Mouse (Mus musculus) megakaryocyte progenitor cell, adult 5-6 weeks (primary cell): ENCODE results near the gene Mrpl42. TPM values are rescaled to one million over a fixed set of nuclear protein-coding genes. Genes with fewer than 3 reads are reported as not detected.

Source experiments
- ATAC-seq: replicated peaks from 2 replicates; pipeline ENCODE4 v1.8.0; 2016; ENCODE audit warnings: mild to moderate bottlenecking, moderate TSS enrichment, inconsistent platforms; ENCODE audit not compliant: poor library complexity
- total RNA-seq, 2 experiments: library from RNA; stranded (forward) in 1 of 2; stranded (reverse) in 1 of 2; fragments of 157-497, 149-512 nt in 1 of 2; fragments of 200-1000 nt in 1 of 2; gene quantifications; 2 replicates each; pipeline versions ENCODE4 v1.2.3 to v1.2.4; 2015 to 2017

Gene Mrpl42
- total RNA-seq, 2 experiments from 2014 or later = 241 to 254 TPM

DNA sequence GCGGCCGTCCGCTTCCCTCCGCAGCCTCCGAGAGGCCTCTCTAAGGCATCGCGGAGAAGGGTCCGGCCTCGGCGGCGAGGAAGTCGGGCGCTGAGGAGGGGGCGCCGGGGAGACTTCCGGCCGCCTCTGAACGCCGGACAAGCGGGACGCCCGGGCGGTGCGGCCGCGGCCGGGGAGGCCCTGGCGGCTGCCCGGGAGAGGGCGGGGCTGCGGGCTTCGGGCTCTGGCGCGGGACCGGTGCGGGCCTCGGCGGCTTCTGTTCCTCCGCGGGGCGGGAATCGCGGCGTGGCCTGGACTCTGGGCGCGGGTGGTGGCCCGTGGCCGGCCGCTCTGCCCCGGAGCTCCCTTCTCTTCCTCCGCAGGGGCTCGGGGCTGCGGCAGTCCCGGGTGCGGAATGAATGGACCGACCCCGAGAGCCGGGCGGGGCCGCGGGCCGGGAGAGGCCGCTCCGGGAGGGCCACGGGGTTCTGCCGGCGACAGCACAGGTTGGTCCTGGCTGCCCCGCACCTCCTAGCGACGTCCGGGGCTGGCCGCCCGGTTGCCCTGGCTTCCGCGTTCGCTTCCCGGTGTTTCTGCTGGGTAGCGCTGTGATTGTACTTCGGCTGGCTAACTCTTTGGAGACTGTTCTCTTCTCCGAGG is 13.7 kb upstream of the Mrpl42 start:
- ATAC-seq = peak; percentile 16; the same call in 1 of the 2 replicates

- peak; percentile 89 for ATAC-seq
Observed at GRCm38 (mm10) chr10:95514656-95515292, 13.0 kb upstream of the Mrpl42 start, which contains the start of gene Ube2n. Ube2n (plus strand) TSS chr10:95515145.

DNA sequence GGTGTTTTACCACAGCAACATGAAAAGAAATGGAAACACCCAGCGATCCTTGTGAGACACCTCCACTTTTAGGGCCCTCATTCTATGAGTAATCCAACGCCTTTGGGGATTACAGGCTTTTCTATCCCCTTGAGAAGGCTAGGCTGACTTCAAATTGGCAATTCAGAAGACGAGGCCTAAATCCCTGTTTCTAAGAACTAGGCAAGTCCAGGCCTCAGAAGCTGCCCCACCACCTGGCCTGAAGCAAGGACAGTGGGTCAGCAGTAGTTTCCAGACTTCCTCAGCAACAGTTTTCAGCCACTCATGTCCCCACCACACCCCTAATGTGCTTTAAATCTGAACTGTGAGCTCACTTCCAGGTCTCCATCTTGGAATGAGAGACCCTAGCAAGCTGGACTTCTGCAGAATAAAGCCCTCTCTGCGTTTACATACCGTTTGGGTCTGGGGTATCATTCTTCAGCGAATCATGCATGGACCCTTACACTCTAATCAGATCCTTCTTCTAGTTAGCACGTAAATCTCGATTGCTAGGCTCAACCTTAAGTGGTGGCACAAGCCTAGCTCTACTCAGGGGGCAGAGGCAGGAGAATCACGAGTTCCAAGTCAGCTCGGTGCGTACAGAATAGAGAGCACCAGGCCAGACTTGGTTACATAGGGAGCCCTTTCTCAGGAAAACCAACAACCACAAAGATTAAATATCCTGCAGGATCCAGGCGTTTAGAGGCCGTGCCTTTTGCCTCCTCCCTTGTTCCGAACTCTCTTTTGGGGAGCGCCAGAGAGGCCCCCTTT is 12.2 kb upstream of the Mrpl42 start:
- ATAC-seq = no peak

DNA sequence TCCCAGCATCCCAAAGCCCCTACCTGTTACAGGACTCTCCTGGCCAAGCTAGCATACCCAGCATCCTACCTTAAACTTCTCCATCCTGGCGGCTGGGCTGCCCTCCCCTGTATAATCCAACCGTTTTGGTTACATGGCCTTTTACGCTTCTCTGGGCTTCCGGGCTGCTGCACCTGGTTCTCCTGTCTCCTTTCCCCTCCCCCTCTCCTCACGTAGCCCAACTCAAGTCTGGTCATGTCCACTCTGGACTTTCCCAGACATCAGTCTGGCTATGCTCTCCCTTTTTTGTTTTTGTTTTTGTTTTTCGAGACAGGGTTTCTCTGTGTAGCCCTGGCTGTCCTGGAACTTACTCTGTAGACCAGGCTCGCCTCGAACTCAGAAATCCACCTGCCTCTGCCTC is 10.9 kb upstream of the Mrpl42 start:
- ATAC-seq = no peak

DNA sequence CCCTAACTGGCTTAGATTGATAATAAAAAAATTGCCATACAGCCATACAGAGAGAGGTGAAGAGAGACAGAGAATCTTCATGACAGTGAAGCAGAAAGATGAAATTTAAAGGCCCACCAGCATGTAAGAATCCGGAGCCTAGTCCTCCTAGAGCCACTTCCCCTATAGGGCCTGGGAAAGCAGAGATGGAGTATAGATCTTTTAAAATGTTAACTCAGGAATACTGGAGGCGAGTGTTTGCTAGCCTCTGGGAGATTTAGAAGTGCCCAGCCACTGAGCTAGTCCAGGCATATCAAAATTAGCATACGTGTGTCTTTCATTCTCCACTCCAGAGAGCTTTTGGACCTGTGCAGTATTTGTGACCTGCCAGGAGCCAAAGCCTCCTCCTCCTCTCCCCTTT is 7.5 kb upstream of the Mrpl42 start:
- no peak for ATAC-seq

DNA sequence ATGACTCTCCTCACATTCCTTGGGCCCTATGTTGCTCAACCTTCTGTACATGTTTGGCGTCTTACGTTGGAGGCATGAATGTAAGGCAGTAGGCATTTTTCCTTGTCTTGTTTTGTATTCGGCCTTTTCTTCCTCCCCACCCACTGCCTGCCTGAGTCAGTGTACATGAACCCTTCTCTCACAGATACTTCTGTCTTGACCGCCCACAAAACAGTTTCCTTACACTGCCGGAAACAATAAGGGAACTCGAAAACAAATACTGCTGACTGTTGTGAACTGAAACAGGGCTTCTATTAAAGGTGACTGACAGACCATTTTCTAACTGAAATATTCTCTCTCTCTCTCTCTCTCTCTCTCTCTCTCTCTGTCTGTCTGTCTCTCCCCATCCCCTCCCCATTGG is 7.1 kb upstream of the Mrpl42 start:
- ATAC-seq = peak; percentile 82

DNA sequence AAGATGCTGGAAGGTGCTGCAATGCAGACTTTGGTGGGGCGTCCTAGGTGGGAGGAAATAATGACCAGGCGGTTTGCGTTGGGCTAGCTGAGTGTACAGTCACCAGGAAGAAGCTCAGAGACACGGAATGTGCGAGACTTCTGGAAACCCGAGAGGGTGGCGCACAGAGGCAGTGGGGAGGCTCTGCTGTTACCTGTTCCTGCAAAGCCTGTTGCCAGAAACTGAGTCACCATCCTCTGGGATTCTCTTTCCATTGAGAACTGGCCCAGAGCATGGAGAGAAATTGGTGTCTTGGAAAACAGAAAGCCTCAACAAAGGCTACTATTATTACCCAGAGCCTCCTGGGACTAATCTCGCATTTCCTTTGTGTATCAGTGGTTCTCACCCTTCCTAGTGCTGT is 6.4 kb upstream of the Mrpl42 start:
- ATAC-seq = no peak

DNA sequence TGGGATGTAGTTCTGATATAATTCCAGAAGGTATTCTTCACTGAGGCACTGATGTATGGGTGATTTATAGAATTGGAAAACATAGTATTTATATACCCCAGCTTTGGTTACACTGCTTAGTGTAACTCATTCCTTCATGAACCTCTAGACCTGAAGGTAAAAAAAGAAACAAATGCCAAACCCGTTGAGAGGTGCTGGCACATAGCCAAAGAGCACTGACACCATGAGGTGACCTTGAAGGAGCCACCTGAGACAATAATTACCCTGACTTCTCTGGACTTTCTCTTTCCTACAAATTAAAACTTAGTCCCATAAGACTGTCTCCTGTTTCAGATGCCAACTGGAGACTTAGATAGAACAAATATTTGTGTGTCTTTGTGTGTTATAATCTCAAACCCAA is 2.6 kb upstream of the Mrpl42 start:
- ATAC-seq = no peak

- ATAC-seq = no peak
Observed at GRCm38 (mm10) chr10:95503443-95504235, 1.9 kb upstream of the Mrpl42 start.

- peak; percentile 21; the same call in 1 of the 2 replicates for ATAC-seq
Observed at GRCm38 (mm10) chr10:95501033-95501432, 707 bp downstream of the Mrpl42 start.

DNA sequence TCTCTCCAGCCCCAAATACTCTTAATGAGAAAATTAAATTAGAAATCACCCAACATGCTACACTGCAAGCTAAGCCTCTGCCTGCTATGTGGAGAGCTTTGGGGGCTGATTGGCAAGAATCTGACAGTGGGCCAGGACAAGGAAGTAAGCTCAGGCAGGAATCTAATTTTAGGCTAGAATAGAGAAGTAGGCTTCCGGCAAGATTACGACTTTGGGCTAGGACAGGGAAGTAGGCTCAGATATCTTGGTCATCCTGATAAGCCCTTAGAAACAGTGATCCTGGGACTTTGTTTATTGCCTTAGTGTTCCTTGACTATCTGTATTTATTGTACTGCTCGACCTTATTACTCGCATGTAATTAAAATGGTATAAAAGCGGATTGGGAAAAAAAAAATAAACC is 7.5 kb downstream of the Mrpl42 start:
- no peak for ATAC-seq

DNA sequence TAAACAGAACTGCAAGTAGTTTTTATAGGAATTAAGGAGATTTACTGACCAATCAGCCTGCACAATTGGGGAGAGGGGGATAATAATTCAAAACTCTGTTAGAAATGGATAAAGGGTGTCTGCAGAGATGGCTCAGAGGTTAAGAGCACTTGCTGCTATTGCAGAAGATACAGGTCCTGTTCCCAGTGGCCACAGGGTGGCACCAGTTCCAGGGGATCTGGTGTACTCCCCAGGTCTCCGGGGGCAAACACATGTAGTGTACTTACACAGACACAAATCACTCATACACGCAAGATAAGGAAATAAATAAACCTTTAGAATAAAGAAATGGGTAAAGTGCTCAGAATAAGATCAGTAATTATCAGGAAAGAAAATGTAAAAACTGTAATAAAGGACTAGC is 12.1 kb downstream of the Mrpl42 start:
- ATAC-seq = peak; percentile 63

DNA sequence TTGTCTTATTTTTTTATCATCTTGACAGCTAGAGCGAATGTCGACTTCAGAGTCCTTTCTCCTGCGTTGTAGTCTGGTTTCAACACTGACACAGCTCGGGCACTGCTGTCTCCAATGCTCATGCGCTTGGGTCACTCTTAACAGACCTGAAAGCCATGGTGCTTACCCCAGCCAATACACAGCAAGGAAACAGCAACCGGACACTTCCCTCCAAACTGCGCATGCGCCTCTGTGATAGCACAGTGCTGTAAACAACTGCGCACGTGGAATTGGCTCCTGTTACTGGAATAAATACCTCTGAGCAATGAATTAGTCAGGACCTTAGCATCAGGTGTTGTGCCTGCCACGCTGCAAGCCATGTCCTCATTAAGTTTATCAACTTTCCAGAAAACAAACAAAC is 24.2 kb downstream of the Mrpl42 start:
- ATAC-seq = no peak

DNA sequence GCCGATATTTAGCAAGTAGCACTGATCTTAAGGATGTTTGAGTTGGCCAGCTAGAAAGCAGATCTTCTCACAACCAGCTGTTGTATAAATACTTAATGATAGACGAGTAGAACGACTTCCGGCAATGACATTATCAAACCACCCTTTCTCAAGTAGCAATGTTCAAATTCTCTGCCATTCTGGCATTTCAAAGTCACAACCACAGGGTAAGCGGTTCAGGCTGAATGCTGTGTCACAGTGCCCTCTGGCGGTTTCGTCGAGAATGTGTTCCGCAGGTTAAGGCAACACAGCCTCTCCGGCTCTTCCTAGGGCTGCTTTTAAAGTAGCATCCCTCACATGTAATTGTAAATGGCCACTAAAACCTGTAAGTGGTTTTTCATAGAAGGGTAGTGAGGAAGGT is 25.8 kb downstream of the Mrpl42 start:
- ATAC-seq = peak; percentile 99

DNA sequence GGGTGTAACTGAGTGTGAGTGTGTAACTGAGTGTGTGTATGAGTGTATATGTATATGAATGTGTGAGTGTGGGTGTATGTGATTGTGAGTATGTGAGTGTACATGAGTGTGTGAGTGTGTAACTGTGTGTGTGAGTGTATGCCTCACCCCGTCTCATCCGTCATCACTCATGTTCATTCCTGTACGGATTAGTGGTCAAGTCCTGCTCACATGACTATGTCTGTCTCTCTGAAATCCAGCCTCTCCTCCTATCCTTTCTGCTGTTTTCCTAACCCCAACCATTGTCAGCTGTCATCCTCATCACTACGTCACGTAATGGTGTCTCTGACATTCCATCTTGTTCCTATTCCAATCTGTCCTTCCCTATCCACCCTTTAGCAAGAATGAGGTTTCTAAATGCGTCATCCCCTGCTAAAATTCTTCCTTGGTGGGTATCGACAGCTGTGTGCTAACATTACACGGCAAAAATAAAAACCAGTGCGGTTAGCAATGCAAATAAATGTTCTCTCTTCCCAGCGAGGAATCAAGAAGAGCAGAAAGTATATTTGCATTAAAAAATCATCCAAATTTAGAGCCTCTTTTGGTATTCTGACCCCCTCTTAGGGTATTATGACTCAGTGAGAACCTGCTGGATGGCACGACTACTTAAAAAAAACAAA is 29.7 kb downstream of the Mrpl42 start:
- ATAC-seq = no peak

DNA sequence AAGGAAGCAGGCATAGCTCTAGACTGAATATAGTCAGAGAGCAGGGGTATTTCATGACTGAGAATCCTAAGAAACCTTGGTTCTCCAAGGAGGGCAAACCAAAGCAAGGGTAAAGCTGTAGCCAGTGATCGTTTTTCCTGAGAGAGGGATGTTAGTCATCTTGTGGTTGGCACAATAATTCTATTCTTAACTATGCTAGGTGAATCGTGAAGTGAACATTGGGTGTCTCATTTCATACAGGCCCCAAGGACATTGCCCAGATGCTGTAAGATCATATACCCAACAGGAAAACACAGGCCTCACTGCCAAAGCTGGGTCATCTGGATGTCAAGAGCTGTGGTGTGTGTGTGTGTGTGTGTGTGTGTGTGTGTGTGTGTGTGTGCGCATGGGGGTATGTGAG is 30.6 kb downstream of the Mrpl42 start:
- no peak for ATAC-seq

DNA sequence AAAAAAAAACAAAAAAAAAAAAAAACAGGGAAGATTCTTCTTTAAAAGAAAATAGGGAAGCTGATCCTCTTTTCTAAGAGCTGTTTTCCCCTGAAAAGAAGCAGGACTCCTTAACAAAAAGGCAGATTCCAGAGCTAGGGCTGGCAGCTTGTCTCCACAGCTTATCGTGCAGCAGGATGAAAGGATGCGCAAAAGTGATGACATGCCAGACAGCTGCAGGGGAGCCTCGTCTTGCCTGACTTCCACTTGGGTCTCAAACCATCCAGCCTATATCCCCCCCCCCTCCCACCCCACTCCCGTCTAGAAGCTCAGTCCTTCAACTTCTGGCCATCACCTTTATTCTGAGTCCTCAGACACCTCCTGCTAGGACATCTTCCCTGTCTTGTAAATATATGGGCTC is 32.8 kb downstream of the Mrpl42 start:
- no peak for ATAC-seq

GRCm38 (mm10) chr10:95465485-95465896 is 36.2 kb downstream of the Mrpl42 start:
- no peak for ATAC-seq

DNA sequence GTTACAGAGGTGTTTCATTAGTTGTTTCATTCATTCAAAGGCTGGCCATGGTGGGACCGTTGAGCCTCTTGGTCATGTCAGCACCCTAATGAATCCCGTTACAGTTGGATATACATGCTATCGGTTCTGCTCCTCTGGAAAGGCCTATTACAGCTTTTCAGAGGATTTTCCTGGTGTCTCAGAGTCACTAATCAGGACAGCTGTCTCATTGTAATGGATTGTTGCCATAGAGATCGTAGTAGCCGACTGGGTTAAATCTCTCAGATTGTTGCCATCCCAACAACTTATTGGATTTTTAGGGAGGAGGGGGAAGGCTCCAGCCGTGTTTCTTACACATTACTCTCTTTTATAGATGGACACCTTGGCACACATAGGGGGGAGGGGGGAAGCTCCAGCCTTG is 37.2 kb downstream of the Mrpl42 start:
- ATAC-seq = no peak

GRCm38 (mm10) chr10:95462231-95462630 is 39.5 kb downstream of the Mrpl42 start:
- no peak for ATAC-seq
